Mouse (Mus musculus) liver, adult 2 months (tissue): ENCODE data around the gene Gm13278.
"Not testable (repeated sequence)": the region's sequence is repeated elsewhere in the genome, so short reads cannot be mapped to it uniquely, and the experiment has no call there.

Experiments
- CTCF ChIP-seq: fragments of 200-500 bp; IDR thresholded peaks from 2 replicates; pipeline ENCODE4 v1.5.1; 2011; ENCODE audit warnings: low read depth, low read length, control low read depth
- POLR2A ChIP-seq: fragments of 200-500 bp; IDR thresholded peaks from 2 replicates; pipeline ENCODE4 v1.6.1; 2011; ENCODE audit warnings: low read length, control low read depth; ENCODE audit not compliant: insufficient read depth; ENCODE audit errors: extremely low read depth

DNA sequence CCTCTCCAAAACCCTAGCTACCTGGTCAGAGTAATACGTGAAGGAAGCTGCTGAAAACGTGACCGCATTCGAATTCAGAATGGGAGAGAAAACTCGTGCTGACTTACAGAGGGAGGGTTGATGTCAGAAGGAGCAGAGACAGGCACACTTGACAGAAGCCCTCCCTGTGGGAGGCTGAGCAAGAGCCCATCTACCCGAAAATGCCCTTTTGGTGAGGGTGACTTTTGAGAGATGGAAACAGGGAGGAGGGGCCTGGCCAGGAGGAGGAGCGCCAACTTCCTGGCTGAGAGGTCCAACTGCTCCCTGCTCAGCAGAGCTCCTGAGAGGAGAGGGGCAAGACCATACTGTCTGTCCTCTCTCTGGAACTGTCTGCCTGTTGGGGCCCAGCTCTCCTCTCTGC is 8.0 kb downstream of the Gm13278 start, which contains the start of gene Gm13285:
- not testable (repeated sequence) for TF ChIP-seq POLR2A, CTCF
